Mouse (Mus musculus): ENCODE data around the gene Arl15. TPM values are rescaled to one million over a fixed set of nuclear protein-coding genes. Genes with fewer than 3 reads are reported as not detected.
A peak's percentile ranks its signal among the peaks of the same experiment; 100 is the strongest.

Arl15 gene
- polyA plus RNA-seq, 1 experiment from 2014 or later, result 8.6 TPM

DNA sequence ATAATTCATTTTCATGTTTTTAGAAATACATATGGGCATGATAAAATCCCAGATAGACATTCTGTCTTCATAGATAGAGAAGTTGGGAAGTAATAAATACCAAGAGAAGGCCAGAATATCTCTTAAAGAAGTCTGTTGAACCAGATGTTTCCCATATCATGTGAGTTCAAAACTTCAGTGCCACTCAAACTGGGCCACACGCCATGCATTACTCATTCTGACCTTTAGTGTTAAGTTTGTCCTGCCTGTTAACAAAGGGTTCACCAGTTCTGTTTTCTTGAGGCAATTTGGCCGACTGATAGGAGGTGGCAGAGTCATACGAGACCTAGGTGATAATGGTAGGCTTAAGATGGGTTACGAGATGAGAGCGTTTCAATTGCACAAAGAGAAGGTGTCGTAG, 71.1 kb downstream of the Arl15 start:
- Histone ChIP-seq H3K36me3 (ENCODE audit: control insufficient read depth, insufficient read depth, low read length) (no peaks in the 10 kb centered on the region), H3K4me1 (replicated peaks; ENCODE audit: control insufficient read depth, insufficient read depth, low read length) (0 out of 2 replicates have a peak, but pooled peaks cover under 1% of the 10 kb centered on the region), H3K27ac (ENCODE audit: low read depth) (no peak overlapping the region), H3K4me2 (ENCODE audit: low read length) (no peak overlapping the region), H3K4me3 (ENCODE audit: low read depth, low read length) (no peak overlapping the region), H3K27me3 (replicated peaks; ENCODE audit: control insufficient read depth, insufficient read depth, low read length) (no peaks in the 10 kb centered on the region), H3K9ac (ENCODE audit: low read length) (no peak overlapping the region), H3K9me3 (ENCODE audit: control insufficient read depth, low read length) (no peaks in the 10 kb centered on the region)
- DNase-seq (ENCODE audit: low spot score) (no peak), ATAC-seq (replicated peaks; ENCODE audit: low FRiP score, low TSS enrichment, low read depth) (no peak)
- WGBS, result 70% methylated on average over 6 of the region's 6 CpGs

DNA sequence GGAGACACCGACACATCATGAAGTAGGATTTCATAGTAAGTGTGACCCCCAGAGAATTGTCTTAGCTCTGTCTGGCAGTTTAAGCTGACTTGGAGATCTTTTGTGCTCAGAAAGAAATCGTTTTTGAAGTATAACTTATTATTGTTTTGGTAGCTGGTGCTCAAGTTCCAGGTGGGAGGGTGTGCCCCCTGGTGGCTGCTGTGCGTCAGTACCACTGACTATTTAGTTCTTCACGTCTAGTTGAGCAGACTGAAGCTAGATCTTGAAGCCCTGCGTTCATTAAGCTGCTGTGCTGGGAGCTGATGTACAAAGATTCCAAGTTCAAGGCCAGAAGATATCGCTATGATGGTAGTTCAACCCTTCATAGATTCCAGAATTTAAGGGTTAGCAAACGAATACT, 71.5 kb downstream of the Arl15 start:
- Histone ChIP-seq H3K4me3 (ENCODE audit: low read depth, low read length) (no peak overlapping the region), H3K27me3 (replicated peaks; ENCODE audit: control insufficient read depth, insufficient read depth, low read length) (no peaks in the 10 kb centered on the region), H3K9ac (ENCODE audit: low read length) (no peak overlapping the region), H3K36me3 (ENCODE audit: control insufficient read depth, insufficient read depth, low read length) (no peaks in the 10 kb centered on the region), H3K4me2 (ENCODE audit: low read length) (no peak overlapping the region), H3K9me3 (ENCODE audit: control insufficient read depth, low read length) (no peaks in the 10 kb centered on the region), H3K4me1 (replicated peaks; ENCODE audit: control insufficient read depth, insufficient read depth, low read length) (0 out of 2 replicates have a peak, but pooled peaks cover 3% of the 10 kb centered on the region), H3K27ac (ENCODE audit: low read depth) (no peak overlapping the region)
- WGBS, result 38% methylated on average over 7 of the region's 7 CpGs
- ATAC-seq (replicated peaks; ENCODE audit: low FRiP score, low TSS enrichment, low read depth), result no peak
- DNase-seq (ENCODE audit: low spot score), result peak; percentile 68

DNA sequence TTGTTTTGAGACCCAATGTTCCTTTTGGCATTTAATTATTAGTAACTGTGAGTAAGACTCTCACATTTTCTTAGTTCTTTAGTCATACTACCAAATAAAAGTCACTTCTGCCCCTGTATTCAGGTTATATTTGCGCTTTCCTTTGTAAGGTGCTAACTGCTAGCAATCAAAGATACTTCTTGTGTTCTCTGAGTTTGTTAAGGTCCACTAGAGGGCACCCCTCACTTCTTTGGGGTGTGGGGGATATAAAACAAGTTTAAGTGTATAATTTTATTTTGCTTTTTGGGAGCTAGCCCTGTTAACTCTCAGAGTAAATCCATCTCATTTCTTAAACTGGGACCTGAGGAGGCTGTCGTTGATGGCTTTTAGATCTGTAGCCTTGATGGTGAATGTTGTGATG, 73.4 kb downstream of the Arl15 start:
- H3K4me2 ChIP-seq (ENCODE audit: low read length), result no peak overlapping the region
- H3K9ac ChIP-seq (ENCODE audit: low read length), result no peak overlapping the region
- 95% methylated on average over 2 of the region's 2 CpGs for WGBS
- no peak overlapping the region for H3K4me3 ChIP-seq (ENCODE audit: low read depth, low read length)
- no peak overlapping the region for H3K27ac ChIP-seq (ENCODE audit: low read depth)
- no peak for DNase-seq (ENCODE audit: low spot score)
- no peaks in the 10 kb centered on the region for H3K36me3 ChIP-seq (ENCODE audit: control insufficient read depth, insufficient read depth, low read length)
- H3K27me3 ChIP-seq (replicated peaks; ENCODE audit: control insufficient read depth, insufficient read depth, low read length), result no peaks in the 10 kb centered on the region
- H3K4me1 ChIP-seq (replicated peaks; ENCODE audit: control insufficient read depth, insufficient read depth, low read length), result 0 out of 2 replicates have a peak, but pooled peaks cover 5% of the 10 kb centered on the region
- no peaks in the 10 kb centered on the region for H3K9me3 ChIP-seq (ENCODE audit: control insufficient read depth, low read length)
- no peak for ATAC-seq (replicated peaks; ENCODE audit: low FRiP score, low TSS enrichment, low read depth)

DNA sequence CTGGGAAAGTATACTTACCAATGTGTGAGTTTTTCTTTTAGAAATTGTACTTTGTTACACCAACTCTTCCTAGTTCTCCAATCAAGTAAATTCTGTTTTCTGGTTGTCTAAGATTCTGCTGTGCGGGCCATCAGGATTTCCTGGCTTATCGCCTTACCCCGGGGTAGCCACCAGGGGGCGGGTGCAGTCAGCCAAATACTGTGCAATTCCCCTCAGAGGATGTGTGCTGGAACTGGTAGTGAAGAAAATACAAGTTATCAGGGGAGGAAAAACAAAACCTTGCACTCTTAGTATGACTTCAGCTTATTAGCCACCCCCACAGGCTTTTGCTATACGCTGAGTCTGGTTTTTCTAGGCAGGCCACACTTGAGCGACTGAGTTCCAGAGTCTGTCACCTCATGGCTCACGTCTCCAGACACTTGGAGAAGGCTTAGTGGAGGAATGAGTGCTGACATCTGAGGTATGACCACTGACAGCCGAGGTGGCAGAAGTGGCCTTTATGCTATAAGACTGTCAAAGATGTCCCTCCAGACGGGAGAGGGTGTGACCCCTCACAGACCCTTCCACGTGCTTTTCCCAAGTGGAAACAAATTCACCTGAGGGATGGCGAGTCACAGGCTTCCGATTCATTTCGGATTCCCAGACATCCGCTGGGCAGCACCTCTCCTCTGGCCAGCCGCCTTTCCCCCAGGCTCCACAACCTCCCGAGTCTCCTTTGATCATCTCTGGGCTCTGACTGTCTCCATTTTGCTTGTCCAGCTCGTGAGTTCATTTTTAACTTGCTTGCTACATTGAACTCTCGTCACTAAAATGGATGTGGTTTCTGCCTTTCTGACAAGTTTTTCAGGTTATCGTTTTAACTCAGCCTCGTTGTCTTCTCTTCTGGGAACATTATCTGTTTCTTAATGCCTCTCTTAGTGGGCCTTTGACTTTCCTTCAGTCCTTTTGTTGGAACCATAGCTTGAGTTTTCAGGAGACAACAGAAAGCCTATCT, 75.2 kb downstream of the Arl15 start:
- Histone ChIP-seq H3K4me2 (ENCODE audit: low read length) (no peak overlapping the region), H3K27me3 (replicated peaks; ENCODE audit: control insufficient read depth, insufficient read depth, low read length) (no peaks in the 10 kb centered on the region), H3K36me3 (ENCODE audit: control insufficient read depth, insufficient read depth, low read length) (no peaks in the 10 kb centered on the region), H3K9me3 (ENCODE audit: control insufficient read depth, low read length) (no peaks in the 10 kb centered on the region), H3K9ac (ENCODE audit: low read length) (no peak overlapping the region), H3K27ac (ENCODE audit: low read depth) (no peak overlapping the region), H3K4me3 (ENCODE audit: low read depth, low read length) (no peak overlapping the region), H3K4me1 (replicated peaks; ENCODE audit: control insufficient read depth, insufficient read depth, low read length) (0 out of 2 replicates have a peak, but pooled peaks cover 5% of the 10 kb centered on the region)
- no peak for ATAC-seq (replicated peaks; ENCODE audit: low FRiP score, low TSS enrichment, low read depth)
- 68% methylated on average over 20 of the region's 20 CpGs for WGBS
- DNase-seq (ENCODE audit: low spot score), result peak; percentile 77

DNA sequence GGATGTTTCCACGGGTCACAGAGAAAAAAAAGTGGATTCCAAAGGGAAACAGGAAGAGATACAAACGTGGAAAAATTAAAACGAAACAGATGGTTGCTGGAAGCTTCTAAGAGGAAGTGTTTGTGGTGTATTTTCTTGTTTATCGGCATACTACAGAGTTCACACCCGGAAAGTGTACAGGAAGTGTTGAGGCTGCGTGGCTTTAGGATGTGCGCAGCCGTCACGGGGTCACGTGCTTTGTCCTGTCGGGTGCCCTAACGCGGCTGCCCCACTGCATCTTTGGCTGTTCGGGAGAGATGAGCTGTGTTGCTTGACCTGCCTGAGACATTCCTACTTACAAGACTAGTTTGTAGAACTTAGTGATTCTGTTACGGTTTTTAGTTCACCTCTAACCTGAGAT, 76.1 kb downstream of the Arl15 start:
- Histone ChIP-seq H3K27ac (ENCODE audit: low read depth) (no peak overlapping the region), H3K36me3 (ENCODE audit: control insufficient read depth, insufficient read depth, low read length) (no peaks in the 10 kb centered on the region), H3K9me3 (ENCODE audit: control insufficient read depth, low read length) (no peaks in the 10 kb centered on the region), H3K4me1 (replicated peaks; ENCODE audit: control insufficient read depth, insufficient read depth, low read length) (0 out of 2 replicates have a peak, but pooled peaks cover 5% of the 10 kb centered on the region), H3K27me3 (replicated peaks; ENCODE audit: control insufficient read depth, insufficient read depth, low read length) (no peaks in the 10 kb centered on the region), H3K4me2 (ENCODE audit: low read length) (no peak overlapping the region), H3K4me3 (ENCODE audit: low read depth, low read length) (no peak overlapping the region), H3K9ac (ENCODE audit: low read length) (no peak overlapping the region)
- DNase-seq (ENCODE audit: low spot score) (no peak), ATAC-seq (replicated peaks; ENCODE audit: low FRiP score, low TSS enrichment, low read depth) (no peak)
- 70% methylated on average over 15 of the region's 15 CpGs for whole genome bisulfite sequencing

DNA sequence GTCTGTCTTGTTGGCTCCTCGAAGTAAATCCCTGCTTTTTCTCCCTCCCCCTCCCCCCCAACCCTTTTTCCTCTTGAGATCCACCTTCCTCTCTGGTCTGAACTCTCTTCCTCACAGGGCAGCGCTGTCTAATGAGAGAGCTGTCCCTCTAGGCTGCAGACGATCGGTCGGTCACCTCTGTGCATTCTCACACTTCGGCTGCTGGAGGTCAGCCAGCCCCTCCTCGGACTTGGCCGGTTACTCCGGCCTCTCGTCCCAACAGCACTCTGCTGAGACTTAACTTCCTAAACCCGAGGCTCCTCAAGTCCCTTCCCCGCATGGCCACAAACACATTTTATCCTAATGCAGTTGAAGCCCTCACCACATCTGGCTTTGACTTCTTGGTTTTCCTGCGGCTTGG, 77.5 kb downstream of the Arl15 start:
- H3K4me2 ChIP-seq (ENCODE audit: low read length), result no peak overlapping the region
- 58% methylated on average over 13 of the region's 13 CpGs for WGBS
- ATAC-seq (replicated peaks; ENCODE audit: low FRiP score, low TSS enrichment, low read depth) (no peak), DNase-seq (ENCODE audit: low spot score) (no peak)
- no peaks in the 10 kb centered on the region for H3K27me3 ChIP-seq (replicated peaks; ENCODE audit: control insufficient read depth, insufficient read depth, low read length)
- H3K4me3 ChIP-seq (ENCODE audit: low read depth, low read length), result no peak overlapping the region
- H3K27ac ChIP-seq (ENCODE audit: low read depth), result no peak overlapping the region
- no peaks in the 10 kb centered on the region for H3K36me3 ChIP-seq (ENCODE audit: control insufficient read depth, insufficient read depth, low read length)
- H3K9ac ChIP-seq (ENCODE audit: low read length), result no peak overlapping the region
- 0 out of 2 replicates have a peak, but pooled peaks cover 9% of the 10 kb centered on the region for H3K4me1 ChIP-seq (replicated peaks; ENCODE audit: control insufficient read depth, insufficient read depth, low read length)
- H3K9me3 ChIP-seq (ENCODE audit: control insufficient read depth, low read length), result no peaks in the 10 kb centered on the region

DNA sequence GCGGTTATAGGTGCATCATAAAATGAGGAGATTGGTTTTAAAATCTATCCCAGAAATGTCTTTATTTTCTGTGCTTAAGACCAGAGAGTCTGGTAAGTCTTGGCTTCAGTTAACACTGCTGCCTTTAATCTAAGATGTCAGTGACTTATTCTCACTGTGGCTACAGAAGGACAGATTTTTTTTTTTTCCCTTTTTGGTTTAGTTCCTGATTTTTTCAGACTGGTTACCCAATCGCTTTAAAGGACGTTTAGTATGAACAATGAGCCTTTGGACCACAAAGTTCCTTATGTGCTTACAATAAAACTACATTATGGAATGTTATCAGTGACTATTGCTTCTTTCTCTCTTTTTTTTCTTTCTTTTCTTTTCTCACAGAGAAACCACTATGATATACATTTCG, 81.4 kb downstream of the Arl15 start:
- Histone ChIP-seq H3K4me3 (ENCODE audit: low read depth, low read length) (no peak overlapping the region), H3K9me3 (ENCODE audit: control insufficient read depth, low read length) (no peaks in the 10 kb centered on the region), H3K4me2 (ENCODE audit: low read length) (no peak overlapping the region), H3K27me3 (replicated peaks; ENCODE audit: control insufficient read depth, insufficient read depth, low read length) (no peaks in the 10 kb centered on the region), H3K4me1 (replicated peaks; ENCODE audit: control insufficient read depth, insufficient read depth, low read length) (peaks cover 10% of the 10 kb centered on the region), H3K27ac (ENCODE audit: low read depth) (no peak overlapping the region), H3K9ac (ENCODE audit: low read length) (no peak overlapping the region), H3K36me3 (ENCODE audit: control insufficient read depth, insufficient read depth, low read length) (no peaks in the 10 kb centered on the region)
- ATAC-seq (replicated peaks; ENCODE audit: low FRiP score, low TSS enrichment, low read depth), result no peak
- 65% methylated on average over 4 of the region's 4 CpGs for WGBS
- no peak for DNase-seq (ENCODE audit: low spot score)

DNA sequence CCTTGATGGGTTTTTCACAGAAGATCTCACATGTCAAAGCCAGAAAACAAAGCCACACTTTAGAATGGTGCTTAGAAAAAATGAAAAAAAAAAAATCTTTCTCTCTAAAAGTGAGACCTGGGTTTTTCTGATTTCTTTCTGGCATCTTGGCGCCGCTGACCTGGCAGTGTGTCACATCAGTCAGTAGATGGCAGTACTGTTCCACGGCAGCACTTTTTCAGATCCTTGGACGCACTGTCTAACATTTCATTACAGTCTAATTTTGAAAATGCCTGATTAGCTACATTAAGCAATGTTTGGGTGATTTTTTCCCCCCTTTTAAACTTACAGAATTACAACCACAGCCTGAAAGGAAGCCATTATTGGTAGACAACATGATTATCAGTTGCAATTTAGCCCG, 83.1 kb downstream of the Arl15 start:
- ATAC-seq (replicated peaks; ENCODE audit: low FRiP score, low TSS enrichment, low read depth) (no peak), DNase-seq (ENCODE audit: low spot score) (peak; percentile 75)
- Histone ChIP-seq H3K9ac (ENCODE audit: low read length) (no peak overlapping the region), H3K27me3 (replicated peaks; ENCODE audit: control insufficient read depth, insufficient read depth, low read length) (no peaks in the 10 kb centered on the region), H3K9me3 (ENCODE audit: control insufficient read depth, low read length) (no peaks in the 10 kb centered on the region), H3K4me3 (ENCODE audit: low read depth, low read length) (no peak overlapping the region), H3K4me1 (replicated peaks; ENCODE audit: control insufficient read depth, insufficient read depth, low read length) (peaks cover 9% of the 10 kb centered on the region), H3K36me3 (ENCODE audit: control insufficient read depth, insufficient read depth, low read length) (no peaks in the 10 kb centered on the region), H3K27ac (ENCODE audit: low read depth) (no peak overlapping the region), H3K4me2 (ENCODE audit: low read length) (no peak overlapping the region)
- WGBS, result 14% methylated on average over 5 of the region's 5 CpGs

DNA sequence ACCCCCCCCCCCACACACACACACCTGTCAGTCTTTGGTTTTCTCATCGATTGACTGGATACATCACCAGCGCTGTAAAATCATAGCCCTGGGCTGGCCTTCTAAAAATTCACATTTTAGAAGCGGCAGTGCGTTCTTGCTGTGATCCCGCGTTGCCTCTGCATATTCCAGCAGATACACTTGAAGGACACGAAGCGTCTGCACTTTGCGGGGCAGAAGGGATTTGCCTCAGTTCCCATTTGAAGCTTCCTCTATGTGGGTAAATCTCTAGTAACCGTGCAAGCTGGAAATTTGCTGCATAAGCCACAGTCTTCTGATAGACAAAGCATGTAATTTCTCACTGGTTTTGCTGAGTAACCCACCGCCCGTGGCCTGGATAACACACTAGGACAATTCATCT, 84.3 kb downstream of the Arl15 start:
- ATAC-seq (replicated peaks; ENCODE audit: low FRiP score, low TSS enrichment, low read depth) (no peak), DNase-seq (ENCODE audit: low spot score) (no peak)
- Histone ChIP-seq H3K27me3 (replicated peaks; ENCODE audit: control insufficient read depth, insufficient read depth, low read length) (no peaks in the 10 kb centered on the region), H3K27ac (ENCODE audit: low read depth) (no peak overlapping the region), H3K36me3 (ENCODE audit: control insufficient read depth, insufficient read depth, low read length) (no peaks in the 10 kb centered on the region), H3K4me1 (replicated peaks; ENCODE audit: control insufficient read depth, insufficient read depth, low read length) (peaks cover 13% of the 10 kb centered on the region), H3K4me3 (ENCODE audit: low read depth, low read length) (no peak overlapping the region), H3K4me2 (ENCODE audit: low read length) (no peak overlapping the region), H3K9me3 (ENCODE audit: control insufficient read depth, low read length) (no peaks in the 10 kb centered on the region), H3K9ac (ENCODE audit: low read length) (no peak overlapping the region)
- 76% methylated on average over 12 of the region's 12 CpGs for WGBS

Measured in intestine, embryonic 14.5 days (tissue).